Mouse (Mus musculus): Measurements from ENCODE around the gene Agap1. TPM values are rescaled to one million over a fixed set of nuclear protein-coding genes. Genes with fewer than 3 reads are reported as not detected.

The Agap1 gene
- total and polyA plus RNA-seq, 2 experiments from 2014 or later, result 40.1 to 108 TPM

DNA sequence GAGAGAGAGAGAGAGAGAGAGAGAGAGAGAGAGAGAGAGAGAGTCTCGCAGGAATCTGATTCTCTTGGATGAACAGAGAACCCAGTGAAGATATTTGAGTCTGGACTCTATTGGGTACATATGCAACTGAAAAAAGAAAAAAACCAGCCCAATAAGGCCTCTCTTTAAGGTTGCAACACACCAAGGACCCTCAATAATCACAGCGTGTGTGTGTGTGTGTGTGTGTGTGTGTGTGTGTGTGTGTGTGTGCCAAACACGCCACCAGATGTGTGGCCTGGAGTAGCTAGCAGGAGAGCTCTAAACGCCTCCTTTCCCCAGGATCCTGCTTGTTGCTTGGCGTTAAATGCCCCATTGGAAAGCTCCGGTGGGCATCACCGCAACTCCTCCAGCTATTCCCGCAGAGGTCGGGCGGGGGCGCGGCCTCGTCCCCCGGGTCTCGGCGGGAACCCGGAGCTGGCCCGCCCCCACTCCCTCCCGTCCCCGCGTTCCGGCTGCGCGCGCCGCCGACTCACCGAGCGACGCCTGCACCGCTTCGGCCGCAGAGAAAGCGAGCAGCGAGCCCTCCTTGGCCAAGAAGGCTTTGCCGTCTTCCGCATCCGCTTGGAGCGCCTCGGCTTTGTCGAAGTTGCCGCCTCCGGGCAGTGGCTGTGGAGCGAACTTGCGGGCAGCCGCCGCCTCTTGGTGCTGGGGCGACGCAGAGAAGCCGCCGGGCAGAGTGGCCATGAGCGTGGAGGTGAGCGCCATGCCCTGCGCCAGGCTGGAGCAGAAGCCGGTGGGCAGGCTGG is 475.3 kb downstream of the Agap1 start:
- no peak overlapping the region for H3K27ac ChIP-seq (ENCODE audit: low read depth, low read length)

DNA sequence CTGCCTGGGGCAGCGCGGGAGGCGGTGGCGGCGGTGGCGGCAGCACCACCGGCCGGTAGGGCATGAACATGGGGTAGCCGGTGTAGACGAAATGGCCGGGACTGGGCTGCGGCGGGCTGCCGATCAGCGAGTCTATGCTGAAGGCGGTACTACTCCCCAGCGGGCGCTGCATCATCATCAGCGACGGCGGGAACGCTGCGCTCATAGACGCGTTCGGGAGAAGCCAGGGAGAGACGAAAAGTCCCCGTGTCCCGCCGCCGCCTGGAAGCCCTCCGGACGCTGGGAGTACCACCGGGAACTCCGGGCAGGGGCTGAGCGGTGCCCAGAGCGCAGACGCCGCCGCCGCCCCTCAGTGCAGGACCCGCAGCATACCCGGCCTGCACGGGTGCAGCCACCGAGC is 475.9 kb downstream of the Agap1 start:
- Histone ChIP-seq H3K4me1 (ENCODE audit: insufficient read depth) (no peaks in the 10 kb centered on the region), H3K9me3 (ENCODE audit: low read length) (no peaks in the 10 kb centered on the region), H3K27me3 (ENCODE audit: insufficient read depth, low read length) (peaks cover 85% of the 10 kb centered on the region), H3K4me3 (ENCODE audit: low read depth, low read length) (peak overlapping the region; percentile 28), H3K9ac (no peak overlapping the region), H3K36me3 (ENCODE audit: insufficient read depth) (no peaks in the 10 kb centered on the region), H3K27ac (ENCODE audit: low read depth, low read length) (no peak overlapping the region), H3K4me2 (ENCODE audit: low read depth) (peak overlapping the region; percentile 44)
- TF ChIP-seq CTCF (IDR thresholded peaks at IDR 0.05; ENCODE audit: low read depth), result no peak
- 6% methylated on average over 28 of the region's 45 CpGs for WGBS
- DNase-seq, result no peak
- peak; percentile 15; the same call in 1 of the 2 replicates for ATAC-seq

More for the DNA sequence above, 475.3 kb downstream of the Agap1 start:
- DNase-seq (no peak), ATAC-seq (no peak)
- Histone ChIP-seq H3K4me3 (ENCODE audit: low read depth, low read length) (peak overlapping the region; percentile 28), H3K9ac (no peak overlapping the region), H3K4me1 (ENCODE audit: insufficient read depth) (no peaks in the 10 kb centered on the region), H3K36me3 (ENCODE audit: insufficient read depth) (no peaks in the 10 kb centered on the region), H3K4me2 (ENCODE audit: low read depth) (peak overlapping the region; percentile 44), H3K27me3 (ENCODE audit: insufficient read depth, low read length) (peaks cover 85% of the 10 kb centered on the region), H3K9me3 (ENCODE audit: low read length) (no peaks in the 10 kb centered on the region)
- 3% methylated on average over 55 of the region's 55 CpGs for WGBS
- no peak for TF ChIP-seq CTCF (IDR thresholded peaks at IDR 0.05; ENCODE audit: low read depth)

DNA sequence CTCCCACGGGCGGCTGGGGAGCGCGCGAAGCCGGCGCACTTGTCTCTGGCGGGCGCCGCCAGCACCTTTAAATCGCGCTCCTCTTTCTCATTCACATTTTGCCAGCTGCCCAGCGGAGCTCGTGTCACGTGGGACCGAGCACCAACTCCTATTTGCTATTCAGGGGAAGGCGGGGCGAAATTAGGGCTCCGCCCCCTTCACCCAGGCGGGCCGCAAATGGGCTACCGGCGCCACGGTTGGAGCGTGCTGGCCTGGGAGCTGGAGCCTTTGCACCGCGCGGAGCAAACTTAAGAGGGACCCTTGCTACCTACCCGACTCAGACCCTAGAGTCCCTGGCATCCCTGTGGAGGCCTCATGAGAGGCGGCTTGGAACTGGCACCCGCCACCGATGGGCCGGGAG is 476.5 kb downstream of the Agap1 start, which contains the start of gene Gbx2:
TSS of gene Gbx2 (minus strand) at position 60 of the 400 bp plus-strand sequence.
- TF ChIP-seq CTCF (IDR thresholded peaks at IDR 0.05; ENCODE audit: low read depth), result no peak
- ATAC-seq, result peak; percentile 42; the same call in 1 of the 2 replicates
- peak within 1 kb of the TSS; percentile 28 for H3K4me3 ChIP-seq (ENCODE audit: low read depth, low read length)
- peak; percentile 52 for DNase-seq
- peak within 1 kb of the TSS; percentile 44 for H3K4me2 ChIP-seq (ENCODE audit: low read depth)
- peaks cover 86% of the 10 kb centered on the region for H3K27me3 ChIP-seq (ENCODE audit: insufficient read depth, low read length)
- H3K9ac ChIP-seq, result no peak within 1 kb of the TSS
- H3K9me3 ChIP-seq (ENCODE audit: low read length), result no peaks in the 10 kb centered on the region
- no peaks in the 10 kb centered on the region for H3K36me3 ChIP-seq (ENCODE audit: insufficient read depth)
- H3K4me1 ChIP-seq (ENCODE audit: insufficient read depth), result no peaks in the 10 kb centered on the region
- H3K27ac ChIP-seq (ENCODE audit: low read depth, low read length), result no peak within 1 kb of the TSS
- WGBS, result under 1% methylated on average over 33 of the region's 33 CpGs

DNA sequence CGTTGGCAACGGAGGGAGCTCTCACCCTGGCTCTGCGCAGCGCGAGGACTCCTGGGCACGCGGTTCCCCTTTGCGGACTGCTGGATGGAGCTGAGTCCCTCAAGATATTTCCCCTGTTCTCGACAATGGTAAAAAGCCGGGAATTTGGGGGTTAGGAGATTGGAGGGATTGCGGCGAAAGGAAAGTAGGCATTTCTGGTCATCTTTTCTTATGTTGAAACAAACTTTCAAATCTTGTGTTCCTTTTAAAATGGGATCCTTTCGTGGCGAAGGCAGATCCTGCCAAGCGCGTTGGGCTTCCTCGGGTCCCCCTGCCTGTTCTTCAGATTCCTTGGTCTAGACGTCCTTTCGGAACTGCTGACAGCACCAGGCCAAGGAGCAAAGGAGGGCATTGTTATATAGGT is 477.4 kb downstream of the Agap1 start:
- no peak overlapping the region for H3K9ac ChIP-seq
- no peak for ATAC-seq
- no peaks in the 10 kb centered on the region for H3K9me3 ChIP-seq (ENCODE audit: low read length)
- DNase-seq, result peak; percentile 47
- H3K4me3 ChIP-seq (ENCODE audit: low read depth, low read length), result no peak overlapping the region
- H3K36me3 ChIP-seq (ENCODE audit: insufficient read depth), result no peaks in the 10 kb centered on the region
- H3K4me1 ChIP-seq (ENCODE audit: insufficient read depth), result no peaks in the 10 kb centered on the region
- no peak overlapping the region for H3K27ac ChIP-seq (ENCODE audit: low read depth, low read length)
- H3K4me2 ChIP-seq (ENCODE audit: low read depth), result no peak overlapping the region
- no peak for TF ChIP-seq CTCF (IDR thresholded peaks at IDR 0.05; ENCODE audit: low read depth)
- peaks cover 89% of the 10 kb centered on the region for H3K27me3 ChIP-seq (ENCODE audit: insufficient read depth, low read length)
- WGBS, result 2% methylated on average over 19 of the region's 19 CpGs

DNA sequence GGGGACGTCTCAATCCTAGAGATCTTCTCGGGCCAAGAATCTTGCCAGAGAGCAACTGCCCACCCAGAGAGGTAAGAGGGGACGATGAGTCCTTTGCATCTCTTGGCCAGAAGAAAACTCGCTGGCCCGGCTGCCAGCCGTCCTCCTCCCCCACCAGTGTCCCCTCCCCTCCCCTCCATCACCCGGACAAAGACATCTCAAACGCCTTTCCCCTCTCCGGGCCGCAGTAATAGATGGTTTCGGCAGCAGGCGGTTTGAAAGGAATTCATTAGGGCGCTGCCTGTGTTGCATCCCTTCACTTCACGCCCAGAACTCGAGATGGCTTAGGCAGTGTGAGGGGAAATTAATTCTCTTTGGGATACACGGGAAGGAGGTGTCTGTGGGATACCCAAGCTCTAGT is 478.0 kb downstream of the Agap1 start:
- H3K9me3 ChIP-seq (ENCODE audit: low read length), result no peaks in the 10 kb centered on the region
- 4% methylated on average over 16 of the region's 16 CpGs for WGBS
- H3K4me3 ChIP-seq (ENCODE audit: low read depth, low read length), result no peak overlapping the region
- DNase-seq, result no peak
- no peaks in the 10 kb centered on the region for H3K36me3 ChIP-seq (ENCODE audit: insufficient read depth)
- ATAC-seq, result no peak
- no peak overlapping the region for H3K4me2 ChIP-seq (ENCODE audit: low read depth)
- H3K9ac ChIP-seq, result no peak overlapping the region
- no peak for TF ChIP-seq CTCF (IDR thresholded peaks at IDR 0.05; ENCODE audit: low read depth)
- H3K27ac ChIP-seq (ENCODE audit: low read depth, low read length), result no peak overlapping the region
- no peaks in the 10 kb centered on the region for H3K4me1 ChIP-seq (ENCODE audit: insufficient read depth)
- H3K27me3 ChIP-seq (ENCODE audit: insufficient read depth, low read length), result peaks cover 89% of the 10 kb centered on the region

DNA sequence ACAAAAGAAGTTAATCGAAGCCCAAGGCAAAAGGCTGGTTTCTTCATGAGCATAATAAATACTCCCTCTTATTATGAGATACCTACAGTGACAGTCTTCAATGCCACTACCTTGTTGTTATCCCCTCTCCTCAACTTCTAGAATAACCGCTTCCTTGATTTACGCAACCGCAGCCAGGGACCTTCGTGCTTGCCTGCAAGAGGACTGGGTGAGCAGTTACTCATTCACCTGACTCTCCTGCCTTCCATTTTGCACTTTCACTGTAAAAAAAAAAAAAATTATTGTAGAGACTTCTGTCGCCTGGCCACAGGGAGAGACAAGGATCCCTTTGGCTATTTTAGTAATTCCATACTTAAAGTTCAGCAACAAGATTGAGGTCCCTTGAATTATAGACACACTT is 478.4 kb downstream of the Agap1 start:
- Histone ChIP-seq H3K4me2 (ENCODE audit: low read depth) (no peak overlapping the region), H3K4me1 (ENCODE audit: insufficient read depth) (no peaks in the 10 kb centered on the region), H3K27me3 (ENCODE audit: insufficient read depth, low read length) (peaks cover 89% of the 10 kb centered on the region), H3K4me3 (ENCODE audit: low read depth, low read length) (no peak overlapping the region), H3K9ac (no peak overlapping the region), H3K27ac (ENCODE audit: low read depth, low read length) (no peak overlapping the region), H3K36me3 (ENCODE audit: insufficient read depth) (no peaks in the 10 kb centered on the region), H3K9me3 (ENCODE audit: low read length) (no peaks in the 10 kb centered on the region)
- WGBS, result 6% methylated on average over 6 of the region's 6 CpGs
- no peak for TF ChIP-seq CTCF (IDR thresholded peaks at IDR 0.05; ENCODE audit: low read depth)
- DNase-seq (peak; percentile 67), ATAC-seq (no peak)

DNA sequence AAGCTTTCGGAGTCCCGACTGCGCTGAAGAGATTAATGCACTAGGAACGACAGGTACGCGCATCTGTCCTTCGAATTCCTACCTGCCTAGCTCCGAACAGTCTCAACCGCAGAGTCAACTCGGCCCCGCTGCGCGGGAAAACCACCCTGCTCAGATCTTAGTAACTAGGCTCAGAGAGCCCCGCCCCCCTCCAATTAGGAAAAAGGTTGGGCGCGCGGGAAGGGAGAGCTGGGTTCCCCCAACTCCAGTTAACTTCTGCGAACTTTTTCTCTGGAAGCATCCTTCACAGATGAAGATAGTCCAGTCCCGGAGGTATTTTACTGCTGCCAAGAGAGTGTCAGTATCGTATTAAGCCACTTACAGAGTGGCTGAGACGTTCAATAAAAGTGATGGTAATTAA is 479.2 kb downstream of the Agap1 start:
- Histone ChIP-seq H3K9ac (no peak overlapping the region), H3K36me3 (ENCODE audit: insufficient read depth) (no peaks in the 10 kb centered on the region), H3K4me2 (ENCODE audit: low read depth) (no peak overlapping the region), H3K27ac (ENCODE audit: low read depth, low read length) (no peak overlapping the region), H3K9me3 (ENCODE audit: low read length) (no peaks in the 10 kb centered on the region), H3K4me1 (ENCODE audit: insufficient read depth) (no peaks in the 10 kb centered on the region), H3K27me3 (ENCODE audit: insufficient read depth, low read length) (peaks cover 87% of the 10 kb centered on the region), H3K4me3 (ENCODE audit: low read depth, low read length) (no peak overlapping the region)
- DNase-seq (no peak), ATAC-seq (no peak)
- TF ChIP-seq CTCF (IDR thresholded peaks at IDR 0.05; ENCODE audit: low read depth), result no peak
- under 1% methylated on average over 21 of the region's 21 CpGs for WGBS

Measured in forebrain, postnatal 0 days (tissue).